Mouse (Mus musculus) heart, embryonic 12.5 days (tissue): ENCODE results near the gene Cyp2d10. TPM values are rescaled to one million over a fixed set of nuclear protein-coding genes. Genes with fewer than 3 reads are reported as not detected.
"Not testable (repeated sequence)": the region's sequence is repeated elsewhere in the genome, so short reads cannot be mapped to it uniquely, and the experiment has no call there.

ENCODE experiments used
- ATAC-seq: fragments of 200-750 bp; cut with Nextera tagmentation; 2 replicates; pipeline ENCODE4 v1.8.0; 2017; ENCODE audit warnings: moderate TSS enrichment, moderate library complexity; ENCODE audit not compliant: insufficient number of reproducible peaks, low FRiP score
- H3K27ac ChIP-seq: fragments of 300-500 bp; sonication (generic); 2 replicates; pipeline ENCODE4 v1.5.1; 2016; ENCODE audit warnings: mild to moderate bottlenecking, moderate library complexity; ENCODE audit not compliant: poor library complexity, severe bottlenecking
- H3K27me3 ChIP-seq: fragments of 300-500 bp; sonication (generic); replicated peaks from 2 replicates; pipeline ENCODE4 v1.6.1; 2016; ENCODE audit warnings: mild to moderate bottlenecking, moderate library complexity
- H3K36me3 ChIP-seq: fragments of 300-500 bp; sonication (generic); 2 replicates; pipeline ENCODE4 v1.6.1; 2016; ENCODE audit warnings: mild to moderate bottlenecking, moderate library complexity
- H3K4me1 ChIP-seq: fragments of 300-500 bp; sonication (generic); replicated peaks from 2 replicates; pipeline ENCODE4 v1.6.1; 2016; ENCODE audit warnings: mild to moderate bottlenecking
- H3K4me2 ChIP-seq: fragments of 300-500 bp; sonication (generic); 2 replicates; pipeline ENCODE4 v1.6.1; 2016; ENCODE audit warnings: mild to moderate bottlenecking, moderate library complexity
- H3K4me3 ChIP-seq: fragments of 300-500 bp; sonication (generic); 2 replicates; pipeline ENCODE4 v1.5.1; 2016; ENCODE audit warnings: mild to moderate bottlenecking
- H3K9ac ChIP-seq: fragments of 300-500 bp; sonication (generic); 2 replicates; pipeline ENCODE4 v1.6.1; 2016; ENCODE audit warnings: mild to moderate bottlenecking, moderate library complexity
- H3K9me3 ChIP-seq: fragments of 300-500 bp; sonication (generic); replicated peaks from 2 replicates; pipeline ENCODE4 v1.6.1; 2016; ENCODE audit warnings: mild to moderate bottlenecking, moderate library complexity
- WGBS: fragments of 180-500 bp; shearing (Covaris S2); methylation state at CpG from one replicate; pipeline ENCODE4 v1.1.7; 2016; 5-methylcytosine and 5-hydroxymethylcytosine counted together
- polyA plus RNA-seq: library from polyadenylated mRNA; unstranded; fragments of >200 nt; fragmentation: Nextera tagmentation; extraction: Ambion mirVana; gene quantifications from 2 replicates; pipeline ENCODE4 v1.2.1, GENCODE M21; 2016

Cyp2d10 gene
- 0.15 TPM in 1 of 2 replicates, not detected in the other for polyA plus RNA-seq

GRCm38 (mm10) chr15:82406981-82407380 lies at the start of gene Cyp2d10:
Gene Cyp2d10 (minus strand): TSS chr15:82407195.
- ATAC-seq = no peak
- no peak within 1 kb of the TSS for H3K4me3 ChIP-seq
- H3K27me3 ChIP-seq = no peaks in the 10 kb centered on the region
- H3K9ac ChIP-seq = no peak within 1 kb of the TSS
- no peak within 1 kb of the TSS for H3K27ac ChIP-seq
- no peaks in the 10 kb centered on the region for H3K36me3 ChIP-seq
- no peaks in the 10 kb centered on the region for H3K9me3 ChIP-seq
- no peaks in the 10 kb centered on the region for H3K4me1 ChIP-seq
- 88% methylated on average over 6 of the region's 6 CpGs for WGBS
- H3K4me2 ChIP-seq = no peak within 1 kb of the TSS

- not testable (repeated sequence) for ATAC-seq, H3K27ac ChIP-seq, H3K9ac ChIP-seq, H3K27me3 ChIP-seq, H3K36me3 ChIP-seq, H3K4me3 ChIP-seq, H3K4me2 ChIP-seq, H3K4me1 ChIP-seq, H3K9me3 ChIP-seq
- WGBS = 76% methylated on average over 6 of the region's 6 CpGs
Measured at GRCm38 (mm10) chr15:82456086-82456790, 49.2 kb upstream of the Cyp2d10 start.

GRCm38 (mm10) chr15:82453501-82453900 lies 46.5 kb upstream of the Cyp2d10 start:
- 72% methylated on average over 6 of the region's 6 CpGs for WGBS
- H3K9me3 ChIP-seq, H3K27ac ChIP-seq, H3K4me3 ChIP-seq, H3K4me1 ChIP-seq, H3K9ac ChIP-seq, ATAC-seq, H3K36me3 ChIP-seq, H3K4me2 ChIP-seq, H3K27me3 ChIP-seq: not testable (repeated sequence)

GRCm38 (mm10) chr15:82452133-82452532 lies 45.1 kb upstream of the Cyp2d10 start:
- not testable (repeated sequence) for H3K36me3 ChIP-seq, H3K9me3 ChIP-seq, H3K4me3 ChIP-seq, H3K9ac ChIP-seq, H3K27ac ChIP-seq, H3K4me1 ChIP-seq, ATAC-seq, H3K27me3 ChIP-seq, H3K4me2 ChIP-seq
- 76% methylated on average over 1 of the region's 1 CpGs for WGBS

- not testable (repeated sequence) for H3K27me3 ChIP-seq
- 78% methylated on average over 2 of the region's 2 CpGs for WGBS
Measured at GRCm38 (mm10) chr15:82450045-82450444, 43.0 kb upstream of the Cyp2d10 start.

GRCm38 (mm10) chr15:82445196-82445595 lies 38.2 kb upstream of the Cyp2d10 start:
- WGBS = 75% methylated on average over 8 of the region's 8 CpGs
- Histone ChIP-seq H3K4me1 (no peaks in the 10 kb centered on the region), H3K9ac (no peak overlapping the region), H3K4me2 (no peak overlapping the region), H3K9me3 (no peaks in the 10 kb centered on the region), H3K27me3 (no peaks in the 10 kb centered on the region), H3K27ac (no peak overlapping the region), H3K4me3 (no peak overlapping the region), H3K36me3 (no peaks in the 10 kb centered on the region)
- no peak for ATAC-seq

More at GRCm38 (mm10) chr15:82450045-82450444, 43.0 kb upstream of the Cyp2d10 start:
- H3K27ac ChIP-seq, H3K4me2 ChIP-seq, H3K36me3 ChIP-seq, H3K9me3 ChIP-seq, ATAC-seq, H3K9ac ChIP-seq, H3K4me3 ChIP-seq, H3K4me1 ChIP-seq: not testable (repeated sequence)

- Histone ChIP-seq H3K27me3 (no peaks in the 10 kb centered on the region), H3K9me3 (no peaks in the 10 kb centered on the region), H3K36me3 (no peaks in the 10 kb centered on the region), H3K9ac (no peak overlapping the region), H3K27ac (no peak overlapping the region), H3K4me2 (no peak overlapping the region), H3K4me3 (no peak overlapping the region), H3K4me1 (no peaks in the 10 kb centered on the region)
- WGBS = 83% methylated on average over 3 of the region's 3 CpGs
- ATAC-seq = no peak
Measured at GRCm38 (mm10) chr15:82443658-82444057, 36.7 kb upstream of the Cyp2d10 start.

- 64% methylated on average over 5 of the region's 5 CpGs for whole genome bisulfite sequencing
- no peaks in the 10 kb centered on the region for H3K36me3 ChIP-seq
Measured at GRCm38 (mm10) chr15:82437975-82438617, 31.1 kb upstream of the Cyp2d10 start.

GRCm38 (mm10) chr15:82435606-82436005 lies 28.6 kb upstream of the Cyp2d10 start:
- Histone ChIP-seq H3K4me2 (no peak overlapping the region), H3K4me1 (no peaks in the 10 kb centered on the region), H3K36me3 (no peaks in the 10 kb centered on the region), H3K9ac (no peak overlapping the region), H3K4me3 (no peak overlapping the region), H3K27me3 (no peaks in the 10 kb centered on the region), H3K27ac (no peak overlapping the region), H3K9me3 (peaks cover 17% of the 10 kb centered on the region)
- ATAC-seq = no peak
- 74% methylated on average over 2 of the region's 2 CpGs for WGBS

More at GRCm38 (mm10) chr15:82437975-82438617, 31.1 kb upstream of the Cyp2d10 start:
- no peak overlapping the region for H3K4me3 ChIP-seq
- no peak overlapping the region for H3K27ac ChIP-seq
- no peaks in the 10 kb centered on the region for H3K4me1 ChIP-seq
- ATAC-seq = 0 out of 2 replicates have a peak, but pooled peaks have one; percentile 22
- H3K27me3 ChIP-seq = no peaks in the 10 kb centered on the region
- no peak overlapping the region for H3K9ac ChIP-seq
- no peak overlapping the region for H3K4me2 ChIP-seq
- H3K9me3 ChIP-seq = peaks cover 7% of the 10 kb centered on the region

GRCm38 (mm10) chr15:82435011-82435410 lies 28.0 kb upstream of the Cyp2d10 start:
- Histone ChIP-seq H3K9ac (no peak overlapping the region), H3K4me2 (no peak overlapping the region), H3K27me3 (no peaks in the 10 kb centered on the region), H3K27ac (no peak overlapping the region), H3K4me3 (no peak overlapping the region), H3K9me3 (peaks cover 17% of the 10 kb centered on the region), H3K36me3 (no peaks in the 10 kb centered on the region), H3K4me1 (no peaks in the 10 kb centered on the region)
- ATAC-seq = no peak
- 66% methylated on average over 3 of the region's 3 CpGs for WGBS

GRCm38 (mm10) chr15:82434541-82434940 lies 27.5 kb upstream of the Cyp2d10 start:
- Histone ChIP-seq H3K36me3 (no peaks in the 10 kb centered on the region), H3K9ac (no peak overlapping the region), H3K4me2 (no peak overlapping the region), H3K27me3 (no peaks in the 10 kb centered on the region), H3K4me1 (no peaks in the 10 kb centered on the region), H3K9me3 (peaks cover 17% of the 10 kb centered on the region), H3K27ac (no peak overlapping the region), H3K4me3 (no peak overlapping the region)
- no peak for ATAC-seq
- 82% methylated on average over 3 of the region's 3 CpGs for WGBS
